Mouse (Mus musculus): ENCODE measurements around the gene Cdk9. TPM values are rescaled to one million over a fixed set of nuclear protein-coding genes. Genes with fewer than 3 reads are reported as not detected.

Gene Cdk9
- polyA plus RNA-seq, 1 experiment from 2014 or later, result 59.7 TPM

GRCm38 (mm10) chr2:32750887-32751664 lies 38.2 kb upstream of the Cdk9 start:
- peak overlapping the region; percentile 25; the same call in 1 of the 2 replicates for H3K9ac ChIP-seq
- H3K27ac ChIP-seq, result peak overlapping the region; percentile 27
- peaks cover 16% of the 10 kb centered on the region; the same call in 1 of the 2 replicates for H3K4me1 ChIP-seq (replicated peaks; ENCODE audit: control insufficient read depth, insufficient read depth, low read length)
- ATAC-seq (ENCODE audit: low FRiP score) (peak; percentile 72), DNase-seq (ENCODE audit: low spot score) (peak; percentile 61)
- no peaks in the 10 kb centered on the region for H3K27me3 ChIP-seq (ENCODE audit: control insufficient read depth, insufficient read depth, low read length)
- H3K36me3 ChIP-seq (replicated peaks; ENCODE audit: control insufficient read depth, insufficient read depth), result peaks cover 80% of the 10 kb centered on the region
- H3K9me3 ChIP-seq (ENCODE audit: control insufficient read depth, low read length), result no peaks in the 10 kb centered on the region
- peak overlapping the region; percentile 16 for H3K4me3 ChIP-seq (replicated peaks; ENCODE audit: low read length)
- WGBS, result 5% methylated on average over 31 of the region's 31 CpGs
- peak overlapping the region; percentile 38 for H3K4me2 ChIP-seq (replicated peaks)

GRCm38 (mm10) chr2:32750199-32750598 lies 37.3 kb upstream of the Cdk9 start:
- no peak overlapping the region for H3K9ac ChIP-seq
- DNase-seq (ENCODE audit: low spot score) (no peak), ATAC-seq (ENCODE audit: low FRiP score) (no peak)
- no peak overlapping the region for H3K4me3 ChIP-seq (replicated peaks; ENCODE audit: low read length)
- no peak overlapping the region for H3K4me2 ChIP-seq (replicated peaks)
- no peaks in the 10 kb centered on the region for H3K27me3 ChIP-seq (ENCODE audit: control insufficient read depth, insufficient read depth, low read length)
- H3K36me3 ChIP-seq (replicated peaks; ENCODE audit: control insufficient read depth, insufficient read depth), result peaks cover 83% of the 10 kb centered on the region
- H3K9me3 ChIP-seq (ENCODE audit: control insufficient read depth, low read length), result no peaks in the 10 kb centered on the region
- 74% methylated on average over 7 of the region's 7 CpGs for WGBS
- no peak overlapping the region for H3K27ac ChIP-seq
- peaks cover 16% of the 10 kb centered on the region; the same call in 1 of the 2 replicates for H3K4me1 ChIP-seq (replicated peaks; ENCODE audit: control insufficient read depth, insufficient read depth, low read length)

- Histone ChIP-seq H3K4me3 (replicated peaks; ENCODE audit: low read length) (no peak overlapping the region), H3K9me3 (ENCODE audit: control insufficient read depth, low read length) (no peaks in the 10 kb centered on the region), H3K27me3 (ENCODE audit: control insufficient read depth, insufficient read depth, low read length) (no peaks in the 10 kb centered on the region), H3K36me3 (replicated peaks; ENCODE audit: control insufficient read depth, insufficient read depth) (peaks cover 82% of the 10 kb centered on the region), H3K4me1 (replicated peaks; ENCODE audit: control insufficient read depth, insufficient read depth, low read length) (peaks cover 16% of the 10 kb centered on the region; the same call in 1 of the 2 replicates), H3K9ac (no peak overlapping the region), H3K27ac (no peak overlapping the region), H3K4me2 (replicated peaks) (no peak overlapping the region)
- 90% methylated on average over 16 of the region's 16 CpGs for WGBS
- ATAC-seq (ENCODE audit: low FRiP score) (no peak), DNase-seq (ENCODE audit: low spot score) (no peak)
These were observed 36.2 kb upstream of the Cdk9 start for GRCm38 (mm10) chr2:32749082-32749481.

DNA sequence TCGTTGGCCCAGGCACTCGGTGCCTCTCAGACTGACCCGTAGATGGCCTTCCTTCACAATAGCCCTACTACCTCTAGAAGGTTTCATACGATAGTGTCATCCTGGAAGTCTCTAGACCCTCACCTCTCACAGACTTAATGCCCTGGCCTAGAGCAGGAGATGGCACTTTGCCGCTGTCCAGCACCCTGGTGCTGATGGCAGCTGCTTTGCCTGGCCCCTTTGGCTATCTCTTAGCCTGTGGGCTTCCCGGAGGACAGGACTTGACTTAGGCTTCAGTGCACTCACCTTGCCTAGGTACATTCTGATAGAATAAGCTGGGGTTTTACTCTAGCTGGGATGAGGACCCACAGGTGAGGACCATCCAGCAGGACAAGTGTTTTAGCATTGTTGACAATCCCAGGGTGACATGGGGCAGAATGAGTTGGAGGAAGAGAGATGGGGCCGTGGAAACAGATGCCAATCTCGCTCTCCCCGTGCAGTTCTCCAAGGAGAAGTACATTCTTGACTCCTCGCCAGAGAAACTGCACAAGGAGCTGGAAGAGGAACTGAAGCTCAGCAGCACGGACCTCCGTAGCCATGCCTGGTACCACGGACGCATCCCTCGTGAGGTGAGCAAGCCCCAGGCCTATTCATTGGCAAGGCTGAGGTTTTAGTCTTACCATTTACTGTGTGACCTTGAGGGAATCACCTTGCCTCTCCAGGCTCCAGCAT lies 31.6 kb upstream of the Cdk9 start:
- H3K4me3 ChIP-seq (replicated peaks; ENCODE audit: low read length), result no peak overlapping the region
- no peak overlapping the region for H3K27ac ChIP-seq
- H3K9me3 ChIP-seq (ENCODE audit: control insufficient read depth, low read length), result no peaks in the 10 kb centered on the region
- H3K9ac ChIP-seq, result 0 out of 2 replicates have a peak overlapping the region, but pooled peaks have one; percentile 11
- DNase-seq (ENCODE audit: low spot score), result no peak
- H3K4me1 ChIP-seq (replicated peaks; ENCODE audit: control insufficient read depth, insufficient read depth, low read length), result peaks cover 11% of the 10 kb centered on the region
- no peak overlapping the region for H3K4me2 ChIP-seq (replicated peaks)
- no peak for ATAC-seq (ENCODE audit: low FRiP score)
- 81% methylated on average over 15 of the region's 15 CpGs for WGBS
- peaks cover 52% of the 10 kb centered on the region for H3K36me3 ChIP-seq (replicated peaks; ENCODE audit: control insufficient read depth, insufficient read depth)
- no peaks in the 10 kb centered on the region for H3K27me3 ChIP-seq (ENCODE audit: control insufficient read depth, insufficient read depth, low read length)

- H3K4me3 ChIP-seq (replicated peaks; ENCODE audit: low read length), result peak overlapping the region; percentile 94
- H3K9me3 ChIP-seq (ENCODE audit: control insufficient read depth, low read length), result no peaks in the 10 kb centered on the region
- 10% methylated on average over 18 of the region's 18 CpGs for WGBS
- DNase-seq (ENCODE audit: low spot score) (peak; percentile 83), ATAC-seq (ENCODE audit: low FRiP score) (peak; percentile 93)
- H3K27me3 ChIP-seq (ENCODE audit: control insufficient read depth, insufficient read depth, low read length), result no peaks in the 10 kb centered on the region
- peaks cover 29% of the 10 kb centered on the region for H3K36me3 ChIP-seq (replicated peaks; ENCODE audit: control insufficient read depth, insufficient read depth)
- H3K4me2 ChIP-seq (replicated peaks), result peak overlapping the region; percentile 80
- peaks cover 11% of the 10 kb centered on the region for H3K4me1 ChIP-seq (replicated peaks; ENCODE audit: control insufficient read depth, insufficient read depth, low read length)
- H3K27ac ChIP-seq, result peak overlapping the region; percentile 87
- H3K9ac ChIP-seq, result peak overlapping the region; percentile 94
These were observed 29.3 kb upstream of the Cdk9 start for GRCm38 (mm10) chr2:32742173-32742531.

DNA sequence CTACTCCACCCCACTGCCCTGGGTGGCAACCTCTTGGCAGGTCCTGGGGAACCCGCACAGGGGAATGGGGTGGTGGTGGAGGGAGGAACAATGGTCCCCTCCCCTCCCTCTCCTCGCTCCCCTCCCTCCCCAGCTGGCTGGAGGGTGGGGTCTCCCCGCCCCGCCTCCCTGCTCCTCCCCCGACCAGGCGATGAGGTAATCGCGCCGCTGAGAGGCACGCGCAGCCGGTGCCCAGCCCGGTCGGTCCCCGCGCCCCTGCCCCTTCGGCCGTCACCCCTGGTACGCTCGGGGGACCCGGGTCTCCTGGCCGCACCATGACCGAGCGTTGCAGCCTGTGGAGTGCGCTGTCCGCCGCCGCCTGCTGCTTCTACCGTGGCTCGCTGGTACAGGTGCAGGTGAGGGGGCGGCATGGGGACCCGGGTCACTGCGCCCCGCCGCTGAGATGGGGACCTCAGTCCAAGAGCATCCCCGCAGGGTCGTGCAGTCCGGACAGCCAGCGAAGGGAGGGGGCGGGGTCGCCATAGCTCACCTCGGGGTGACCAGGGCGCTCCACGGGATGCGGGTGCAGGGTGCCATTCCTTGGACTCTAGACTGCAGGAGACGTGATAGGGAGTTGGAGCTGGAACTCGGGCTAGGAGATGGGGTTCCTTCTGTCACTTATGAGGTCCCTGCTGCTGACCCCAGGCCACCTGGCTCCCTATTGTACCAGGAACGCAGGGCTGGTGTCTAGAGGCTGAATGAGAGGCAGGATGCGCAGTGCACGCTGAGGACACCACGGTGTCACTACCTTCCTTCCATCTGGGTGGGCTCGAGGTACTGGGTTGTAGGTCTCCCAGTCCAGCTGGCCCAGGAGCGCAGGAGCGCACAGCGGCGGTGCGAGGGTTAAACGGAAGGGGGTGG lies 28.6 kb upstream of the Cdk9 start:
- H3K4me3 ChIP-seq (replicated peaks; ENCODE audit: low read length), result peak overlapping the region; percentile 94
- peak; percentile 71 for DNase-seq (ENCODE audit: low spot score)
- H3K27ac ChIP-seq, result peak overlapping the region; percentile 87
- peak overlapping the region; percentile 94 for H3K9ac ChIP-seq
- H3K36me3 ChIP-seq (replicated peaks; ENCODE audit: control insufficient read depth, insufficient read depth), result peaks cover 23% of the 10 kb centered on the region
- peaks cover 11% of the 10 kb centered on the region for H3K4me1 ChIP-seq (replicated peaks; ENCODE audit: control insufficient read depth, insufficient read depth, low read length)
- 7% methylated on average over 52 of the region's 58 CpGs for WGBS
- H3K9me3 ChIP-seq (ENCODE audit: control insufficient read depth, low read length), result no peaks in the 10 kb centered on the region
- peak overlapping the region; percentile 80 for H3K4me2 ChIP-seq (replicated peaks)
- peak; percentile 57 for ATAC-seq (ENCODE audit: low FRiP score)
- H3K27me3 ChIP-seq (ENCODE audit: control insufficient read depth, insufficient read depth, low read length), result no peaks in the 10 kb centered on the region

DNA sequence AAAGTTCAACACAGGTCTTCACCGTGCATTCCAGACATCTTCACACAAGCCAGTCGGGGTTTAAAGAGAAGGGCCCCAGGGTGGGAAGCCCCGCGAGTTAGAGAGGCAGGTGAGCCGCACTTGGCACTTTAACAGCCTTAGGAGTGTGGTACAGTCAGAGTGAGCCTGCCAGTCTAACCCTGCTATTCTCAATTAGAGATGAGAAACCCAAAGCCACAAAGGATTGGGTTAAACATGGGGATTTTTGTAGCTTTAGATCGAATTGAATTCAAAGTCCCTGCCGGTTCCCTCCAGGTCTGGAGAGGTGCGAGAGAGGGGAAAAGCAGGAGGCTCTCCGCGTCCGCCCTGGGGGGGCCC lies 28.0 kb upstream of the Cdk9 start, which contains the start of gene 6330409D20Rik:
6330409D20Rik (minus strand) TSS at position 101 of the 357 bp plus-strand sequence.
- Histone ChIP-seq H3K27me3 (ENCODE audit: control insufficient read depth, insufficient read depth, low read length) (no peaks in the 10 kb centered on the region), H3K4me1 (replicated peaks; ENCODE audit: control insufficient read depth, insufficient read depth, low read length) (peaks cover 11% of the 10 kb centered on the region), H3K36me3 (replicated peaks; ENCODE audit: control insufficient read depth, insufficient read depth) (peaks cover 17% of the 10 kb centered on the region), H3K9ac (peak within 1 kb of the TSS; percentile 94), H3K9me3 (ENCODE audit: control insufficient read depth, low read length) (no peaks in the 10 kb centered on the region), H3K4me3 (replicated peaks; ENCODE audit: low read length) (peak within 1 kb of the TSS; percentile 94), H3K4me2 (replicated peaks) (peak within 1 kb of the TSS; percentile 80), H3K27ac (peak within 1 kb of the TSS; percentile 87)
- DNase-seq (ENCODE audit: low spot score) (no peak), ATAC-seq (ENCODE audit: low FRiP score) (no peak)
- WGBS, result 4% methylated on average over 11 of the region's 11 CpGs

GRCm38 (mm10) chr2:32739311-32739710 lies 26.4 kb upstream of the Cdk9 start:
- Histone ChIP-seq H3K4me3 (replicated peaks; ENCODE audit: low read length) (no peak overlapping the region), H3K36me3 (replicated peaks; ENCODE audit: control insufficient read depth, insufficient read depth) (peaks cover under 1% of the 10 kb centered on the region; the same call in 1 of the 2 replicates), H3K4me2 (replicated peaks) (no peak overlapping the region), H3K9me3 (ENCODE audit: control insufficient read depth, low read length) (no peaks in the 10 kb centered on the region), H3K27me3 (ENCODE audit: control insufficient read depth, insufficient read depth, low read length) (no peaks in the 10 kb centered on the region), H3K27ac (no peak overlapping the region), H3K9ac (0 out of 2 replicates have a peak overlapping the region, but pooled peaks have one; percentile 0), H3K4me1 (replicated peaks; ENCODE audit: control insufficient read depth, insufficient read depth, low read length) (peaks cover 11% of the 10 kb centered on the region)
- DNase-seq (ENCODE audit: low spot score), result no peak
- 71% methylated on average over 4 of the region's 4 CpGs for WGBS
- no peak for ATAC-seq (ENCODE audit: low FRiP score)

Data from hindbrain, embryonic 14.5 days (tissue).